Mouse (Mus musculus): ENCODE measurements around the gene Ube2e3. TPM values are rescaled to one million over a fixed set of nuclear protein-coding genes. Genes with fewer than 3 reads are reported as not detected.

The Ube2e3 gene
- polyA plus RNA-seq, 1 experiment from 2014 or later: 180 TPM

DNA sequence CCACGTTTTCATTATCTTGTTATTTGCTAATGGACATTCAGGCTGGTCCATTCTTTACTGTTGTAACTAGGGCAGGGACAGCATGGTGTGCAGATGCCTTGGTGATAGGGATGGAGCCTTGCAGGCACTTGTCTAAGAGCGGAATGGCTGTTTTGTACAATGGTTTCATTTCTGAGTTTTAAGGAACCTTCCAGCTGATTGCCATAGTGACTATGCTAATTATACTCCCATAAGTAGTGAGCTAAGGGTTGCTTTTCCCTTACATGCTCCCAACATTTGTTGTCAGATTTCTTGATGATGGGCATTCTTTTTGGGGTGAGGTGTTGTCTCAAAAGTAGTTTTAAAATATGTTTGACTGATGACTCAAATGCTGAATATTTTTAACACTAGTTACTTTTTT is 18.5 kb downstream of the Ube2e3 start:
- no peak overlapping the region for H3K9ac ChIP-seq
- no peak overlapping the region for H3K4me3 ChIP-seq
- H3K4me2 ChIP-seq: no peak overlapping the region
- 87% methylated on average over 2 of the region's 2 CpGs for WGBS
- H3K27me3 ChIP-seq: no peaks in the 10 kb centered on the region
- no peaks in the 10 kb centered on the region; the same call in 1 of the 2 replicates for H3K4me1 ChIP-seq
- H3K9me3 ChIP-seq: no peaks in the 10 kb centered on the region
- no peak for ATAC-seq (ENCODE audit: insufficient number of reproducible peaks, insufficient read depth, low FRiP score, low TSS enrichment, low read depth)
- no peaks in the 10 kb centered on the region; the same call in 1 of the 2 replicates for H3K36me3 ChIP-seq
- H3K27ac ChIP-seq: no peak overlapping the region

DNA sequence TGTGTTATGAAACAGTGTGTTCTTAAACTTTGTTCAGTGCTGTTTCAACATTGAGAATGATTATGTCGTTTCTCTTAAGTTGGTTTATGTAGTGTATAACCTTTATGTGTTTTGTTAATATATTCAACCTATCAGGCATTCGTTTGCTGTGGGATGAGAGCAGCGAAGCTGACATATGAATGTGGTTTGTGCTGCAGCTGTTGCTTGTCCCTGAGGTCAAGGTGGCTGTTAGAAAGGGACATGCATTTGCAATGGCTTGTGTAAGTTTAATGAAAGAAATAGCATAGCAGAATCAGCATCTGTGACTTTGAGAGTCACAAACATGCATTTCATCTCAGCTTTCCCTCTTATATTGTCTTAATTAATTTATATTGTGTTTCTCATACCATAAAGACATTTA is 20.3 kb downstream of the Ube2e3 start:
- 40% methylated on average over 3 of the region's 3 CpGs for WGBS
- Histone ChIP-seq H3K4me2 (no peak overlapping the region), H3K9ac (no peak overlapping the region), H3K27ac (no peak overlapping the region), H3K9me3 (no peaks in the 10 kb centered on the region), H3K27me3 (no peaks in the 10 kb centered on the region), H3K4me1 (no peaks in the 10 kb centered on the region; the same call in 1 of the 2 replicates), H3K4me3 (no peak overlapping the region), H3K36me3 (no peaks in the 10 kb centered on the region)
- ATAC-seq (ENCODE audit: insufficient number of reproducible peaks, insufficient read depth, low FRiP score, low TSS enrichment, low read depth): no peak

- H3K27ac ChIP-seq: no peak overlapping the region
- no peak overlapping the region for H3K9ac ChIP-seq
- no peak overlapping the region for H3K4me3 ChIP-seq
- no peaks in the 10 kb centered on the region for H3K27me3 ChIP-seq
- no peak overlapping the region for H3K4me2 ChIP-seq
- no peak for ATAC-seq (ENCODE audit: insufficient number of reproducible peaks, insufficient read depth, low FRiP score, low TSS enrichment, low read depth)
- 84% methylated on average over 2 of the region's 2 CpGs for WGBS
- no peaks in the 10 kb centered on the region for H3K9me3 ChIP-seq
- no peaks in the 10 kb centered on the region for H3K36me3 ChIP-seq
- H3K4me1 ChIP-seq: no peaks in the 10 kb centered on the region
These were observed 27.3 kb downstream of the Ube2e3 start for GRCm38 (mm10) chr2:78895216-78895615.

GRCm38 (mm10) chr2:78905916-78906315 is 38.0 kb downstream of the Ube2e3 start:
- 46% methylated on average over 3 of the region's 3 CpGs for WGBS
- no peak overlapping the region for H3K4me2 ChIP-seq
- H3K9ac ChIP-seq: no peak overlapping the region
- H3K27me3 ChIP-seq: no peaks in the 10 kb centered on the region
- ATAC-seq (ENCODE audit: insufficient number of reproducible peaks, insufficient read depth, low FRiP score, low TSS enrichment, low read depth): no peak
- H3K27ac ChIP-seq: no peak overlapping the region
- H3K36me3 ChIP-seq: no peaks in the 10 kb centered on the region
- no peak overlapping the region for H3K4me3 ChIP-seq
- H3K4me1 ChIP-seq: peaks cover 6% of the 10 kb centered on the region
- no peaks in the 10 kb centered on the region for H3K9me3 ChIP-seq

DNA sequence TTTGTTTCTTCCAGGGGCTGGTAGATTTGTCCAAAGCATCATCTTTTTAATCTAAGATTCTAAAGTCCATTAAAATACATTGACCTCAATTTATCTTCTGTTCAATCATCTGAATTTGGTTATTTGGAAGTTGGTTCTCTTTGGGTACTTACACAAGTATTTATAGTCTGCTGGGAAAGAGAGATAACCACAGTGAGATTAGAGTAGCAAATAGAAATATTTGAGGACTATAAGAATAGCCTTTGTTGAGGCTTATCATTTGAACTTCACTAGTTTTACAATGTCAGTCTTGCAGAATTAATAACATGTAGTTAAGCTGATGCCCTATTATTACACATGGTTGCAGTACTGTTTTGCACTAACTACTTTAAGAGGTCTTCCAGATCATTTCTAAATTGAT is 43.6 kb downstream of the Ube2e3 start:
- Histone ChIP-seq H3K9me3 (no peaks in the 10 kb centered on the region), H3K9ac (no peak overlapping the region), H3K27me3 (no peaks in the 10 kb centered on the region), H3K4me3 (no peak overlapping the region), H3K27ac (no peak overlapping the region), H3K4me2 (no peak overlapping the region), H3K4me1 (no peaks in the 10 kb centered on the region), H3K36me3 (peaks cover 4% of the 10 kb centered on the region; the same call in 1 of the 2 replicates)
- no peak for ATAC-seq (ENCODE audit: insufficient number of reproducible peaks, insufficient read depth, low FRiP score, low TSS enrichment, low read depth)

GRCm38 (mm10) chr2:78914861-78915260 is 46.9 kb downstream of the Ube2e3 start:
- Histone ChIP-seq H3K27me3 (no peaks in the 10 kb centered on the region), H3K9me3 (no peaks in the 10 kb centered on the region), H3K36me3 (peaks cover 6% of the 10 kb centered on the region), H3K4me1 (no peaks in the 10 kb centered on the region), H3K4me3 (no peak overlapping the region), H3K27ac (no peak overlapping the region), H3K9ac (no peak overlapping the region), H3K4me2 (no peak overlapping the region)
- ATAC-seq (ENCODE audit: insufficient number of reproducible peaks, insufficient read depth, low FRiP score, low TSS enrichment, low read depth): no peak
- WGBS: 68% methylated on average over 2 of the region's 2 CpGs

DNA sequence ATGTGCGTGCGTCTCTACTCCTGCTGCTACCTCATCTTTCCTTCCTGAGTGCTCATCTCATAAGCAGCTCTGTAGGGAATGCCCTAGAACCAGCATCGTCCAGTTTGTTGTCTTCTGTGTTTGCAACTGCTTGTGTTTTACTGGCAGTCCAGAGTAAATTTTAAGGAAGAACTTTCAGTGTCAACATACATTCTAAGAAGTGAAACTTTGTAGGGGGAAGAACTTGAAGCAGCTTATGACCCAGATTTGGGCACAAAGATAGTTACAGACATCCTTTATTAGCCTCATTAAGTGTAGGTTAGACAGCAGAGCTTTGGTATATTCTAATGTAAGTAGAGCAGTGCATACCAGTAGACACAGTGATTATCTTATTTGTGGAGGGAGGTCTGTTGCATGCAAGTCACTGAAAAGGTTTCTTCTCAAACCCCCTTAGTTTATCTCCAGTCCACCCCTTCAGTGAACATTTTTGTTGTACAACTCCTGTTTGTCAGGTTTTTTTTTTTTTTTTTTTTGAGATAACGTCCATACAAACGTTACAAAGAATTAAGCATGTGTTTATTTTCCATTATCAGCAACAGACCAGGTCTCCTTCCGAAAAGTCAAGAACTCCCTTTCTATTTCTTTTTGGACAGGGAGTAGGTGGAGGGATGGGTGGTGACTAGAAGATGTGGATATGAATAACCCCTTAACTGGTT is 55.2 kb downstream of the Ube2e3 start:
- Histone ChIP-seq H3K36me3 (peaks cover 9% of the 10 kb centered on the region), H3K27me3 (no peaks in the 10 kb centered on the region), H3K4me1 (0 out of 2 replicates have a peak, but pooled peaks cover 3% of the 10 kb centered on the region), H3K9ac (no peak overlapping the region), H3K27ac (no peak overlapping the region), H3K9me3 (no peaks in the 10 kb centered on the region), H3K4me3 (no peak overlapping the region), H3K4me2 (no peak overlapping the region)
- no peak for ATAC-seq (ENCODE audit: insufficient number of reproducible peaks, insufficient read depth, low FRiP score, low TSS enrichment, low read depth)
- WGBS: 82% methylated on average over 6 of the region's 6 CpGs

GRCm38 (mm10) chr2:78925807-78926206 is 57.9 kb downstream of the Ube2e3 start:
- Histone ChIP-seq H3K27me3 (no peaks in the 10 kb centered on the region), H3K27ac (no peak overlapping the region), H3K4me3 (no peak overlapping the region), H3K36me3 (peaks cover 5% of the 10 kb centered on the region; the same call in 1 of the 2 replicates), H3K4me2 (no peak overlapping the region), H3K9me3 (no peaks in the 10 kb centered on the region), H3K9ac (no peak overlapping the region), H3K4me1 (peaks cover 7% of the 10 kb centered on the region; the same call in 1 of the 2 replicates)
- no peak for ATAC-seq (ENCODE audit: insufficient number of reproducible peaks, insufficient read depth, low FRiP score, low TSS enrichment, low read depth)
- WGBS: 63% methylated on average over 1 of the region's 1 CpGs

GRCm38 (mm10) chr2:78927625-78928024 is 59.7 kb downstream of the Ube2e3 start:
- Histone ChIP-seq H3K4me3 (no peak overlapping the region), H3K4me2 (no peak overlapping the region), H3K4me1 (peaks cover 7% of the 10 kb centered on the region; the same call in 1 of the 2 replicates), H3K9ac (no peak overlapping the region), H3K27me3 (no peaks in the 10 kb centered on the region), H3K27ac (no peak overlapping the region), H3K36me3 (peaks cover 5% of the 10 kb centered on the region; the same call in 1 of the 2 replicates), H3K9me3 (no peaks in the 10 kb centered on the region)
- no peak for ATAC-seq (ENCODE audit: insufficient number of reproducible peaks, insufficient read depth, low FRiP score, low TSS enrichment, low read depth)
- 81% methylated on average over 3 of the region's 3 CpGs for WGBS

DNA sequence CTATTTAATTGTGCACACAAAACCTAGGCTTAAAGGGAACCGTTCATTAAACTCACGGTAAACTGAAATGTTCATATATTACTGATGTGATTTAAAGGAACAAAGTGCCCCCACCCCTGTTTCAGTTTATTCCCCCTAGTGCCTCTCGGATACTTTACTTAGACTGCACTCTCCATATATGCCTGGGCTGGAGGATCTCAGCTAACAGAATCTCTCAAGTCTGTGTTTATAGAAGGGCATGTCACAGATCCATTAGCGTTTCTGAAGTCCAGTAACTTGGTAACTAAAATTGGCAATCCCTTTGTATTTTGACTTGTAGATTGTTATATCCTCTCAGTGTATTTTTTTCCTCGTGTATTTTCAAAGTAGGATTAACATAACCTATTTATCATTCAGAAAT is 60.2 kb downstream of the Ube2e3 start:
- no peak overlapping the region for H3K9ac ChIP-seq

GRCm38 (mm10) chr2:78931358-78931757 is 63.4 kb downstream of the Ube2e3 start:
- no peaks in the 10 kb centered on the region for H3K27me3 ChIP-seq
- no peak overlapping the region for H3K4me3 ChIP-seq
- no peaks in the 10 kb centered on the region; the same call in 1 of the 2 replicates for H3K36me3 ChIP-seq
- H3K4me1 ChIP-seq: peaks cover 7% of the 10 kb centered on the region; the same call in 1 of the 2 replicates
- H3K27ac ChIP-seq: no peak overlapping the region
- H3K9ac ChIP-seq: no peak overlapping the region
- no peak for ATAC-seq (ENCODE audit: insufficient number of reproducible peaks, insufficient read depth, low FRiP score, low TSS enrichment, low read depth)
- 37% methylated on average over 2 of the region's 2 CpGs for WGBS
- no peak overlapping the region for H3K4me2 ChIP-seq
- no peaks in the 10 kb centered on the region for H3K9me3 ChIP-seq

More for the DNA sequence above, 60.2 kb downstream of the Ube2e3 start:
- H3K27me3 ChIP-seq: no peaks in the 10 kb centered on the region
- 82% methylated on average over 5 of the region's 5 CpGs for WGBS
- H3K36me3 ChIP-seq: peaks cover under 1% of the 10 kb centered on the region; the same call in 1 of the 2 replicates
- no peak overlapping the region for H3K27ac ChIP-seq
- no peak overlapping the region for H3K4me2 ChIP-seq
- no peak overlapping the region for H3K4me3 ChIP-seq
- no peaks in the 10 kb centered on the region for H3K9me3 ChIP-seq
- no peak for ATAC-seq (ENCODE audit: insufficient number of reproducible peaks, insufficient read depth, low FRiP score, low TSS enrichment, low read depth)
- H3K4me1 ChIP-seq: peaks cover 7% of the 10 kb centered on the region; the same call in 1 of the 2 replicates

- 36% methylated on average over 3 of the region's 3 CpGs for WGBS
- no peak for ATAC-seq (ENCODE audit: insufficient number of reproducible peaks, insufficient read depth, low FRiP score, low TSS enrichment, low read depth)
- Histone ChIP-seq H3K9ac (no peak overlapping the region), H3K27me3 (peaks cover 8% of the 10 kb centered on the region; the same call in 1 of the 2 replicates), H3K4me1 (peaks cover 19% of the 10 kb centered on the region), H3K36me3 (no peaks in the 10 kb centered on the region), H3K4me2 (no peak overlapping the region; the same call in 1 of the 2 replicates), H3K9me3 (no peaks in the 10 kb centered on the region), H3K4me3 (no peak overlapping the region), H3K27ac (no peak overlapping the region)
These were observed 91.5 kb downstream of the Ube2e3 start for GRCm38 (mm10) chr2:78959451-78959850.

All from embryonic facial prominence, embryonic 13.5 days (tissue).